Mouse (Mus musculus) ES-E14 (cell line): Measurements from ENCODE around the gene Ppm1m.

ENCODE experiments used
- CHD2 ChIP-seq: IDR thresholded peaks from 2 replicates; pipeline ENCODE4 v1.6.1; 2014; ENCODE audit warnings: mild to moderate bottlenecking, low read depth, low read length, inconsistent platforms
- HCFC1 ChIP-seq: IDR thresholded peaks from 2 replicates; pipeline ENCODE4 v1.6.1; 2012; ENCODE audit warnings: low read length, inconsistent platforms, borderline replicate concordance; ENCODE audit not compliant: insufficient read depth
- MAFK ChIP-seq: IDR thresholded peaks from 2 replicates; pipeline ENCODE4 v1.6.1; 2014; ENCODE audit warnings: mild to moderate bottlenecking, low read depth, low read length, inconsistent platforms; ENCODE audit not compliant: insufficient read depth
- ZNF384 ChIP-seq: IDR thresholded peaks from 2 replicates; pipeline ENCODE4 v1.6.1; 2012; ENCODE audit warnings: low read depth, low read length, inconsistent platforms

DNA sequence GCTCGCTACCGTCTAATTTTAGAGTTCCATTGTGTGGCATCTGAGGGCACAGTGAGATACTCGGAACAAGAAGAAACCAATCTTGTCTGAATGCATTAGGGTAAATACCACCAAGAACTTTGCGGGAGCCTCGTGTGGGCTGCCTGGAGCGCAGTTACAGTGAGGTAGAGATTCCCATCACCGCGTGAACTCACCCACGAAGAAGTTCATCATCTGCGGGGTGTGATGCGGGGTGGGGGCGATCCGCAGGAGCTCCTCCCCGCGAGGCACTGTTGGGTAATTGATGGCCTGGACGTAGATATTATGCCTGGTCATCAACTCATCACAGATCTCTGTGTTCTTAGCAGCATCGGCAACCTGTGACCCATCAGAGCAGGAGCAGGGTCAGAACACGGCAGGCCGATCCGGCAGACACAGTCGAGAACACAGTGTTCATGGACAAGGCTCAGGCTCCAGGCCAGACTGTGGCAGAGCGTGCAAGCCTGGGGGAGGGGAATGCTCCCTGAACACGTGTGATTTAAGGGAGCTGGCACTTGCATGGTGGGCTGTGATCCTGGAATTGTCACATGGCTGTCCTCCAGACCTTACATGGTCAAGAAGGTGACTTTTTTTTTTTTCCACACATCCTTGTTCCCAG lies 35.8 kb upstream of the Ppm1m start:
- no peak for TF ChIP-seq ZNF384
- no peak for TF ChIP-seq MAFK
- no peak for TF ChIP-seq CHD2
- TF ChIP-seq HCFC1: no peak
